Mouse (Mus musculus) urinary bladder, adult 2 months (tissue): Measurements from ENCODE around the gene Gm10340. TPM values are rescaled to one million over a fixed set of nuclear protein-coding genes. Genes with fewer than 3 reads are reported as not detected.
"Not testable (repeated sequence)": the region's sequence is repeated elsewhere in the genome, so short reads cannot be mapped to it uniquely, and the experiment has no call there.

Source experiments
- DNase-seq: peaks from one replicate; pipeline ENCODE4 v3.0.0; 2022; ENCODE audit warnings: low spot score
- polyA plus RNA-seq: library from polyadenylated mRNA; depleted of rRNA; stranded (reverse); fragments of >200 nt; gene quantifications from 2 replicates; pipeline ENCODE4 v1.2.3, GENCODE M21; 2012; rRNA removed

Gm10340 gene
- 0.04 TPM in 1 of 2 replicates, not detected in the other for polyA plus RNA-seq

GRCm38 (mm10) chr14:3133697-3134096, at the start of gene Gm10340:
Gene Gm10340 (plus strand): TSS chr14:3133997.
- not testable (repeated sequence) for DNase-seq

GRCm38 (mm10) chr14:3116051-3116450, 17.7 kb upstream of the Gm10340 start:
- peak; percentile 47 for DNase-seq

GRCm38 (mm10) chr14:3187955-3188354, 54.2 kb downstream of the Gm10340 start, which contains the start of gene Gm5795:
Gene Gm5795 (plus strand): TSS chr14:3188255.
- DNase-seq = not testable (repeated sequence)

Other genes with a start within 250 kb of the Gm10340 start
- not detected in 2 replicates for gene Gm2888, start 104.0 kb upstream of the Gm10340 start, polyA plus RNA-seq
- gene Gm2897, start 84.7 kb upstream of the Gm10340 start, polyA plus RNA-seq = 5.9 and 8.3 TPM in 2 replicates
- gene Gm5795, start 54.3 kb downstream of the Gm10340 start, polyA plus RNA-seq = not detected in 2 replicates
- 4.7 and 5.9 TPM in 2 replicates for gene D830030K20Rik, start 74.5 kb downstream of the Gm10340 start, polyA plus RNA-seq
- gene Gm2956, start 198.6 kb downstream of the Gm10340 start, polyA plus RNA-seq = 0.12 TPM in 1 of 2 replicates, not detected in the other